Mouse (Mus musculus): Measurements from ENCODE around the gene Ankrd33. TPM values are rescaled to one million over a fixed set of nuclear protein-coding genes. Genes with fewer than 3 reads are reported as not detected.

Gene Ankrd33
- total RNA-seq, 2 experiments from 2014 or later, result not detected

Other genes with a start within 250 kb of the Ankrd33 start
- under 1 TPM; 0.48 to 0.76 TPM for gene Scn8a, start 245.9 kb upstream of the Ankrd33 start, total RNA-seq (2021)
- not detected for gene Gm47841, start 68.4 kb upstream of the Ankrd33 start, total RNA-seq (2021)
- 1 to 10 TPM; 2.3 to 2.8 TPM for gene Fignl2, start 37.2 kb upstream of the Ankrd33 start, total RNA-seq (2021)
- gene Acvrl1, start 12.8 kb downstream of the Ankrd33 start, total RNA-seq (2021), result 10 to 100 TPM; 28.5 to 31.5 TPM
- 10 to 100 TPM; 14.5 to 14.7 TPM for gene Acvr1b, start 58.3 kb downstream of the Ankrd33 start, total RNA-seq (2021)
- gene Grasp, start 108.4 kb downstream of the Ankrd33 start, total RNA-seq (2021), result 10 to 100 TPM; 12.9 to 14.0 TPM
- gene Nr4a1, start 138.5 kb downstream of the Ankrd33 start, total RNA-seq (2021), result 10 to 100 TPM; 14.0 to 63.1 TPM
- 10 to 100 TPM; 24.7 to 25.5 TPM for gene Atg101, start 168.5 kb downstream of the Ankrd33 start, total RNA-seq (2021)
- gene 6030408B16Rik, start 177.5 kb downstream of the Ankrd33 start, total RNA-seq (2021), result 1 to 10 TPM; 1.7 to 1.8 TPM